Mouse (Mus musculus) MEL (cell line): ENCODE results near the gene Tlx2.

Experiments
- CHD2 ChIP-seq: IDR thresholded peaks from 2 replicates; pipeline ENCODE4 v1.6.1; 2011; ENCODE audit warnings: low read length, improper control_type of control experiment
- CTCF ChIP-seq, 3 experiments: IDR thresholded peaks in 2 of 3; conservative IDR thresholded peaks in 1 of 3; 2 replicates each; pipeline ENCODE4 v1.5.1; 2011 to 2012; ENCODE audit warnings: low read length in 3 of 3, low read depth in 2 of 3, mild to moderate bottlenecking in 2 of 3, improper control_type of control experiment in 1 of 3, inconsistent platforms in 1 of 3, mixed read lengths in 1 of 3, moderate library complexity in 1 of 3; ENCODE audit not compliant: control insufficient read depth in 1 of 3, insufficient read depth in 1 of 3, poor library complexity in 1 of 3, severe bottlenecking in 1 of 3
- EP300 ChIP-seq, 2 experiments: IDR thresholded peaks; 2 replicates each; pipeline ENCODE4 v1.6.1; 2011; ENCODE audit warnings: improper control_type of control experiment in 2 of 2, low read length in 2 of 2, low read depth in 1 of 2, mild to moderate bottlenecking in 1 of 2
- MAZ ChIP-seq: IDR thresholded peaks from 2 replicates; pipeline ENCODE4 v1.6.1; 2012; ENCODE audit warnings: low read depth, mild to moderate bottlenecking, inconsistent platforms, low read length, improper control_type of control experiment
- SIN3A ChIP-seq: IDR thresholded peaks from 2 replicates; pipeline ENCODE4 v1.6.1; 2012; ENCODE audit warnings: low read length, improper control_type of control experiment, inconsistent platforms
- UBTF ChIP-seq: IDR thresholded peaks from 2 replicates; pipeline ENCODE4 v1.6.1; 2012; ENCODE audit warnings: low read depth, mild to moderate bottlenecking, inconsistent platforms, low read length, improper control_type of control experiment, moderate library complexity, borderline replicate concordance; ENCODE audit not compliant: insufficient read depth

DNA sequence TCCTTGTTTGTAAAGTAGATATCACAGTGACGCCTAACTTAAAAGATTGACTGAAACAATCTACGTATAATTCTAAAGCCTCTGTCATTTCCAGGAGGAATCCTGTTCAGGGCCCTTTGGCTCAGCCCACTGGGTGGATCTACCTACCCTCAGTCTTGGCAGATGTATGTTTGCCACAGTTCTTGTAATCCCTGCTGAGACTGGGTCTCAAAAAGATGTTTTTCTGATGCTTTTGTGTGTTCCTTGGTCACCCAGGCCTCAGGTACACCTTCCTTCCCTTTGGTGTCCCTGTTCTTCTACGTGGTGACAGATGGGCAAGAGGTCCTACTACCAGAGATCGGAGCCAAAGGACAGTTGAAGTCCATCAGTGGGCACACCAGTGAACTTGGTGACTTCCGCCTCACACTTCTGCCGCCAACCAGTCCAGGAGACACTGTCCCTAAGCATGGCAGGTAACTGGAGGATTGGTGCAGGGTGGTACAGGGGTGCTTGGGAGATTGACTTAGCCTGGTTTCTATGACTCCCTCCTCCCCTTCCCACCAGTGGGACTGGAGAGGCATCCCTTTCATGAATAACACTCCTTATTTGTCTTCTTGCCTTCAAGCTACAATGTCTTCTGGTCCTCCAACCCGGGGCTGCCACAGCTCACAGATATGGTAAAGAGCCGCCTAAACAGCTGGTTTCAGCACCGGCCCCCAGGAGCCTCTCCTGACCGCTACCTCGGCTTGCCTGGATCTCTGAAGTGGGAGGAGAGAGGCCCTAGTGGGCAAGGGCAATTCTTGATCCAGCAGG lies 46.5 kb upstream of the Tlx2 start:
- TF ChIP-seq UBTF (no peak), CHD2 (no peak), EP300 (IDR thresholded peaks at IDR 0.05; ENCODE audit: low read depth in 1 of 2, low read length in 2 of 2) (no peak), SIN3A (no peak), MAZ (no peak), CTCF (IDR thresholded peaks at IDR 0.05 in 2 of 3, conservative IDR thresholded peaks at IDR 0.05 in 1 of 3; ENCODE audit: control insufficient read depth in 1 of 3, insufficient read depth in 1 of 3, low read depth in 2 of 3, low read length in 3 of 3, poor library complexity in 1 of 3, severe bottlenecking in 1 of 3) (no peak)
